Mouse (Mus musculus): Measurements from ENCODE around the gene Gm21985.
"Not testable (repeated sequence)": the region's sequence is repeated elsewhere in the genome, so short reads cannot be mapped to it uniquely, and the experiment has no call there.

The Gm21985 gene

GRCm38 (mm10) chr2:112264364-112264763 is 1.8 kb upstream of the Gm21985 start:
- no peak for DNase-seq (ENCODE audit: low read depth, low spot score)

GRCm38 (mm10) chr2:112265448-112266241 is 469 bp upstream of the Gm21985 start, which contains the start of gene Slc12a6:
TSS of gene Slc12a6 (plus strand) at chr2:112265825.
- peak; percentile 84 for DNase-seq (ENCODE audit: low read depth, low spot score)

GRCm38 (mm10) chr2:112266780-112267179 is 666 bp downstream of the Gm21985 start:
- DNase-seq (ENCODE audit: low read depth, low spot score), result no peak

GRCm38 (mm10) chr2:112267547-112268269 is 1.6 kb downstream of the Gm21985 start:
- no peak for DNase-seq (ENCODE audit: low read depth, low spot score)

GRCm38 (mm10) chr2:112270011-112270410 is 3.9 kb downstream of the Gm21985 start:
- no peak for DNase-seq (ENCODE audit: low read depth, low spot score)

GRCm38 (mm10) chr2:112272909-112273308 is 6.8 kb downstream of the Gm21985 start:
- DNase-seq (ENCODE audit: low read depth, low spot score), result no peak

GRCm38 (mm10) chr2:112273474-112273873 is 7.4 kb downstream of the Gm21985 start:
- no peak for DNase-seq (ENCODE audit: low read depth, low spot score)

GRCm38 (mm10) chr2:112276870-112277269 is 10.8 kb downstream of the Gm21985 start:
- no peak for DNase-seq (ENCODE audit: low read depth, low spot score)

- no peak for DNase-seq (ENCODE audit: low read depth, low spot score)
Observed at GRCm38 (mm10) chr2:112282846-112283245, 16.7 kb downstream of the Gm21985 start.

- DNase-seq (ENCODE audit: low read depth, low spot score), result peak; percentile 55
Observed at GRCm38 (mm10) chr2:112284363-112285030, 18.4 kb downstream of the Gm21985 start.

GRCm38 (mm10) chr2:112285031-112285390 is 18.9 kb downstream of the Gm21985 start:
- DNase-seq (ENCODE audit: low read depth, low spot score), result no peak

- not testable (repeated sequence) for DNase-seq (ENCODE audit: low read depth, low spot score)
Observed at GRCm38 (mm10) chr2:112286062-112286461, 19.9 kb downstream of the Gm21985 start.

GRCm38 (mm10) chr2:112287059-112287458 is 20.9 kb downstream of the Gm21985 start:
- DNase-seq (ENCODE audit: low read depth, low spot score), result no peak

- DNase-seq (ENCODE audit: low read depth, low spot score), result no peak
Observed at GRCm38 (mm10) chr2:112289507-112289906, 23.4 kb downstream of the Gm21985 start.

GRCm38 (mm10) chr2:112292823-112293222 is 26.7 kb downstream of the Gm21985 start:
- DNase-seq (ENCODE audit: low read depth, low spot score), result no peak

GRCm38 (mm10) chr2:112296211-112296610 is 30.1 kb downstream of the Gm21985 start:
- DNase-seq (ENCODE audit: low read depth, low spot score), result no peak

- DNase-seq (ENCODE audit: low read depth, low spot score), result no peak
Observed at GRCm38 (mm10) chr2:112298221-112298620, 32.1 kb downstream of the Gm21985 start.

- DNase-seq (ENCODE audit: low read depth, low spot score), result no peak
Observed at GRCm38 (mm10) chr2:112308671-112309070, 42.6 kb downstream of the Gm21985 start.

GRCm38 (mm10) chr2:112309161-112309600 is 43.1 kb downstream of the Gm21985 start:
- DNase-seq (ENCODE audit: low read depth, low spot score), result no peak

- no peak for DNase-seq (ENCODE audit: low read depth, low spot score)
Observed at GRCm38 (mm10) chr2:112315638-112316037, 49.5 kb downstream of the Gm21985 start.

- DNase-seq (ENCODE audit: low read depth, low spot score), result no peak
Observed at GRCm38 (mm10) chr2:112318227-112318626, 52.1 kb downstream of the Gm21985 start.

- DNase-seq (ENCODE audit: low read depth, low spot score), result no peak
Observed at GRCm38 (mm10) chr2:112318905-112319304, 52.8 kb downstream of the Gm21985 start.

Data from WW6 (cell line).